ENCODE assay signal across 12 mouse cellular contexts in the genomic region with DNA sequence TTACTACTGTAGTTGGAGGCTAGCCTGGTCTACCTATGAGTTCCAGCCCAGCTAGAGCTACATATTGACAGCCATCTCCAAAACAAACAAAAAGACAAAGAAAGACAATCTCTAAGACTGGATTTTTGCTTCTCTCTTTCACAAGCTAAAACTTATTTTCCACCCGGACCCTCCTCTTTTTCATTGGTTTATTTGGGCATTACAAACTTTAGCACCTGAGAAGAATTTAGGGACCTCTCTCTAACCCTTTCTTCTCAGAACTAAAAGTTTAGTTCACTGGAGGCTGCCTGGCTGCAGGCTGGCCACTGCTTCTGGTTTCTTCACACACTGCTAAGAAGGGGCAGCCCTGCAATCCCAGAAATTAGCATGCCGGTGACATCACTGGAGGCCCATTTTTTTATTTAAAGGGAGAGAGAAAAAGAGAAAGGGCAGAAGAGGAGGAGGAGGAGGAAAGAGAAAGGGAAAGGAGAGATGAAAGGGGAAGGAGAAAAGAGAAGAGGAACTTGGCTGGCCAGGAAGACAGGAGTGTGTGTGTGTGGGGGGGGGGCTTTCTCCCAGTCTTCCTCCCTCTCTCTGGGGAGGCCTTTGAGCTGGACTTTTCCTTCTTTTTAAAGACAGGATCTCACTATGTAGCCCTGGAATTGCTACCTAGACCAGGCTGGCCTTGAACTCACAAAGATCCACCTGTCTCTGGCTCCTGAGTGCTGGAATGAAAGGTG. TPM values are rescaled to one million over a fixed set of nuclear protein-coding genes. Genes with fewer than 3 reads are reported as not detected.
DNase-seq lines count a peak whose midpoint lies in the region; ATAC-seq lines count a peak whose summit lies in the region.
"Had no signal": no experiment of that assay in that cellular context is flagged by ENCODE, and none has a peak within 500 bp of the region (broad histone marks: within the 10 kb centered on the region; RNA-seq: fewer than 3 reads in every experiment).

No protein-coding gene starts in this region.

- DNase-seq in heart, postnatal 36 days, result no peak
- DNase-seq in midbrain, embryonic 10.5 days (ENCODE audit: low spot score), result no peak
- DNase-seq in induced T-regulatory cell, adult 2 months (ENCODE audit: low read depth), result peak; percentile 42
- no peak for DNase-seq in MN1 (ENCODE audit: low spot score)
- DNase-seq: layer of hippocampus, postnatal 36 days had no signal

- 0 out of 2 replicates have a peak overlapping the region, but pooled peaks have one; percentile 7 for H3K27ac ChIP-seq in heart, embryonic 12.5 days (ENCODE audit: poor library complexity, severe bottlenecking)
- peak overlapping the region; percentile 47; the same call in 1 of the 2 replicates for H3K27ac ChIP-seq in midbrain, embryonic 10.5 days (replicated peaks)
- no peak overlapping the region for H3K27ac ChIP-seq in midbrain, embryonic 13.5 days
- peak overlapping the region; percentile 54; the same call in 1 of the 2 replicates for H3K27ac ChIP-seq in neural tube, embryonic 15.5 days (replicated peaks)
- H3K27ac ChIP-seq: liver, embryonic 15.5 days had no signal

- no peak overlapping the region for H3K4me3 ChIP-seq in heart, embryonic 12.5 days
- H3K4me3 ChIP-seq in midbrain, embryonic 10.5 days, result no peak overlapping the region
- H3K4me3 ChIP-seq in midbrain, embryonic 13.5 days (replicated peaks), result no peak overlapping the region
- H3K4me3 ChIP-seq in neural tube, embryonic 15.5 days (replicated peaks), result no peak overlapping the region
- H3K4me3 ChIP-seq: erythroblast, embryonic 14.5 days; liver, embryonic 15.5 days had no signal

- peaks cover 26% of the 10 kb centered on the region for H3K4me1 ChIP-seq in heart, embryonic 12.5 days (replicated peaks)
- peaks cover 16% of the 10 kb centered on the region for H3K4me1 ChIP-seq in midbrain, embryonic 10.5 days
- H3K4me1 ChIP-seq in midbrain, embryonic 13.5 days (replicated peaks), result peaks cover 9% of the 10 kb centered on the region
- H3K4me1 ChIP-seq in neural tube, embryonic 15.5 days, result peaks cover 9% of the 10 kb centered on the region

- ATAC-seq in heart, embryonic 12.5 days (ENCODE audit: insufficient number of reproducible peaks, low FRiP score), result no peak
- no peak for ATAC-seq in midbrain, embryonic 13.5 days
- ATAC-seq in neural tube, embryonic 15.5 days (ENCODE audit: low FRiP score), result no peak
- no peak for ATAC-seq in megakaryocyte-erythroid progenitor cell, adult 5-6 weeks (replicated peaks; ENCODE audit: low FRiP score, low TSS enrichment, poor library complexity, severe bottlenecking)

- H3K27me3 ChIP-seq in heart, embryonic 12.5 days (replicated peaks), result no peaks in the 10 kb centered on the region
- H3K27me3 ChIP-seq in midbrain, embryonic 10.5 days (ENCODE audit: low read depth, poor library complexity, severe bottlenecking), result no peaks in the 10 kb centered on the region
- no peaks in the 10 kb centered on the region for H3K27me3 ChIP-seq in midbrain, embryonic 13.5 days
- H3K27me3 ChIP-seq in neural tube, embryonic 15.5 days (replicated peaks), result no peaks in the 10 kb centered on the region

- no peak overlapping the region for H3K4me2 ChIP-seq in heart, embryonic 12.5 days
- H3K4me2 ChIP-seq in midbrain, embryonic 13.5 days (replicated peaks), result no peak overlapping the region
- H3K4me2 ChIP-seq in neural tube, embryonic 15.5 days, result no peak overlapping the region
- H3K4me2 ChIP-seq: heart, embryonic 11.5 days; liver, embryonic 15.5 days had no signal

- WGBS in heart, embryonic 12.5 days, result 64% methylated on average over 2 of the region's 2 CpGs
- WGBS in midbrain, embryonic 10.5 days, result 70% methylated on average over 2 of the region's 2 CpGs
- WGBS in midbrain, embryonic 13.5 days, result 61% methylated on average over 2 of the region's 2 CpGs
- WGBS in neural tube, embryonic 15.5 days, result 59% methylated on average over 2 of the region's 2 CpGs

- H3K9ac ChIP-seq in heart, embryonic 12.5 days, result no peak overlapping the region
- H3K9ac ChIP-seq in midbrain, embryonic 13.5 days (replicated peaks), result no peak overlapping the region
- H3K9ac ChIP-seq in neural tube, embryonic 15.5 days (replicated peaks), result no peak overlapping the region
- H3K9ac ChIP-seq: liver, embryonic 15.5 days had no signal

- no peaks in the 10 kb centered on the region for H3K36me3 ChIP-seq in heart, embryonic 12.5 days
- no peaks in the 10 kb centered on the region for H3K36me3 ChIP-seq in midbrain, embryonic 10.5 days
- H3K36me3 ChIP-seq in midbrain, embryonic 13.5 days, result no peaks in the 10 kb centered on the region
- no peaks in the 10 kb centered on the region for H3K36me3 ChIP-seq in neural tube, embryonic 15.5 days
- H3K36me3 ChIP-seq: liver, embryonic 15.5 days had no signal

- intact Hi-C loops in heart, postnatal 36 days (cut with DNase I), result no loop called here

- H3K9me3 ChIP-seq in heart, embryonic 12.5 days (replicated peaks), result no peaks in the 10 kb centered on the region
- H3K9me3 ChIP-seq in midbrain, embryonic 10.5 days (replicated peaks), result no peaks in the 10 kb centered on the region
- no peaks in the 10 kb centered on the region for H3K9me3 ChIP-seq in midbrain, embryonic 13.5 days
- H3K9me3 ChIP-seq in neural tube, embryonic 15.5 days (replicated peaks), result no peaks in the 10 kb centered on the region
- H3K9me3 ChIP-seq: liver, embryonic 15.5 days had no signal

RNA-seq across cellular contexts. Expression of a gene that starts 48.7 kb away (rescaled TPM):
- polyA plus RNA-seq in heart, embryonic 12.5 days (2016; fragmentation: Nextera tagmentation; extraction: Ambion mirVana), result 0.10 and 0.12 TPM in 2 replicates
- not detected for total RNA-seq in heart, postnatal 36 days (2021)
- 0.25 and 0.53 TPM in 2 replicates for polyA plus RNA-seq in midbrain, embryonic 10.5 days (2016; fragmentation: Nextera tagmentation; extraction: Ambion mirVana)
- 0.50 and 0.59 TPM in 2 replicates for polyA plus RNA-seq in midbrain, embryonic 13.5 days (2015; fragmentation: Nextera tagmentation; extraction: Ambion mirVana)
- 1.5 and 1.8 TPM in 2 replicates for polyA plus RNA-seq in neural tube, embryonic 15.5 days (2015; fragmentation: Nextera tagmentation; extraction: Ambion mirVana)
- not detected in 2 replicates for total RNA-seq in megakaryocyte-erythroid progenitor cell, adult 5-6 weeks (2014; fragmentation: Nextera tagmentation)
- total RNA-seq in megakaryocyte-erythroid progenitor cell, adult 5-6 weeks (2017), result not detected in 2 replicates
- polyA plus RNA-seq: erythroblast, embryonic 14.5 days; heart, embryonic 11.5 days had no signal

RNA-seq across cellular contexts. Expression of a gene that starts 53.1 kb away (rescaled TPM):
- 415 and 416 TPM in 2 replicates for polyA plus RNA-seq in heart, embryonic 12.5 days (2016; fragmentation: Nextera tagmentation; extraction: Ambion mirVana)
- total RNA-seq in heart, postnatal 36 days (2021), result 100 to 1,000 TPM; 147 to 159 TPM
- 321 and 408 TPM in 2 replicates for polyA plus RNA-seq in midbrain, embryonic 10.5 days (2016; fragmentation: Nextera tagmentation; extraction: Ambion mirVana)
- 246 and 342 TPM in 2 replicates for polyA plus RNA-seq in midbrain, embryonic 13.5 days (2015; fragmentation: Nextera tagmentation; extraction: Ambion mirVana)
- polyA plus RNA-seq in neural tube, embryonic 15.5 days (2015; fragmentation: Nextera tagmentation; extraction: Ambion mirVana), result 331 and 342 TPM in 2 replicates
- 289 and 315 TPM in 2 replicates for total RNA-seq in megakaryocyte-erythroid progenitor cell, adult 5-6 weeks (2014; fragmentation: Nextera tagmentation)
- 118 and 123 TPM in 2 replicates for total RNA-seq in megakaryocyte-erythroid progenitor cell, adult 5-6 weeks (2017)
